Mouse (Mus musculus) lung, postnatal 0 days (tissue): Measurements from ENCODE around the gene Ms4a12. TPM values are rescaled to one million over a fixed set of nuclear protein-coding genes. Genes with fewer than 3 reads are reported as not detected.
A peak's percentile ranks its signal among the peaks of the same experiment; 100 is the strongest.

Experiments used
- ATAC-seq: fragments of 200-750 bp; cut with Nextera tagmentation; 2 replicates; pipeline ENCODE4 v1.8.0; 2017; ENCODE audit warnings: moderate library complexity
- DNase-seq: peaks from one replicate; pipeline ENCODE4 v3.0.0-alpha.2; 2016; ENCODE audit warnings: low spot score
- H3K27ac ChIP-seq: fragments of 300-500 bp; sonication (generic); 2 replicates; pipeline ENCODE4 v1.5.1; 2014; ENCODE audit warnings: antibody characterized with exemption, mild to moderate bottlenecking, low read length, mixed read lengths
- H3K27me3 ChIP-seq: fragments of 300-500 bp; sonication (generic); replicated peaks from 2 replicates; pipeline ENCODE4 v1.6.1; 2014; ENCODE audit warnings: low read length, mixed read lengths; ENCODE audit not compliant: insufficient read depth
- H3K36me3 ChIP-seq: fragments of 300-500 bp; sonication (generic); 2 replicates; pipeline ENCODE4 v1.6.1; 2014; ENCODE audit warnings: low read length, mixed read lengths; ENCODE audit not compliant: insufficient read depth
- H3K4me1 ChIP-seq: fragments of 300-500 bp; sonication (generic); 2 replicates; pipeline ENCODE4 v1.6.1; 2014; ENCODE audit warnings: antibody characterized with exemption, low read depth, low read length, mixed read lengths; ENCODE audit not compliant: insufficient read depth
- H3K4me2 ChIP-seq: fragments of 300-500 bp; sonication (generic); replicated peaks from 2 replicates; pipeline ENCODE4 v1.6.1; 2014; ENCODE audit warnings: low read depth, mild to moderate bottlenecking, low read length, moderate library complexity, mixed read lengths
- H3K4me3 ChIP-seq: fragments of 300-500 bp; sonication (generic); 2 replicates; pipeline ENCODE4 v1.5.1; 2014; ENCODE audit warnings: low read depth, low read length
- H3K9ac ChIP-seq: fragments of 300-500 bp; sonication (generic); replicated peaks from 2 replicates; pipeline ENCODE4 v1.6.1; 2014; ENCODE audit warnings: low read depth, mild to moderate bottlenecking
- H3K9me3 ChIP-seq: fragments of 300-500 bp; sonication (generic); 2 replicates; pipeline ENCODE4 v1.6.1; 2016; ENCODE audit warnings: low read length, mixed read lengths
- CTCF ChIP-seq: IDR thresholded peaks from 2 replicates; pipeline ENCODE4 v1.5.1; 2016; ENCODE audit warnings: antibody characterized with exemption, mild to moderate bottlenecking
- EP300 ChIP-seq: IDR thresholded peaks from 2 replicates; pipeline ENCODE4 v1.6.1; 2016; ENCODE audit warnings: antibody characterized with exemption, mild to moderate bottlenecking, control low read depth
- WGBS: fragments of 180-500 bp; shearing (Covaris S2); extraction: QIAGEN DNeasy Blood & Tissue Kit; methylation state at CpG from one replicate; pipeline ENCODE4 v1.1.7; 2014; 5-methylcytosine and 5-hydroxymethylcytosine counted together
- polyA plus RNA-seq: library from polyadenylated mRNA; unstranded; fragments of >200 nt; fragmentation: Nextera tagmentation; extraction: Ambion mirVana; gene quantifications from 2 replicates; pipeline ENCODE4 v1.2.1, GENCODE M21; 2015

Ms4a12 gene
- polyA plus RNA-seq, 1 experiment from 2014 or later = not detected

GRCm38 (mm10) chr19:11234921-11235735 lies 2.9 kb upstream of the Ms4a12 start:
- no peak for ATAC-seq
- no peak overlapping the region for H3K4me3 ChIP-seq

GRCm38 (mm10) chr19:11234244-11234643 lies 2.0 kb upstream of the Ms4a12 start:
- Histone ChIP-seq H3K4me3 (no peak overlapping the region), H3K4me1 (no peaks in the 10 kb centered on the region), H3K4me2 (no peak overlapping the region), H3K9me3 (no peaks in the 10 kb centered on the region), H3K27ac (no peak overlapping the region), H3K36me3 (no peaks in the 10 kb centered on the region), H3K9ac (no peak overlapping the region), H3K27me3 (no peaks in the 10 kb centered on the region)
- TF ChIP-seq CTCF (no peak), EP300 (no peak)
- 67% methylated on average over 5 of the region's 5 CpGs for WGBS
- ATAC-seq (no peak), DNase-seq (no peak)

More at GRCm38 (mm10) chr19:11234921-11235735, 2.9 kb upstream of the Ms4a12 start:
- TF ChIP-seq EP300 (no peak), CTCF (no peak)
- no peak overlapping the region for H3K4me2 ChIP-seq
- whole genome bisulfite sequencing = 48% methylated on average over 5 of the region's 5 CpGs
- no peak overlapping the region for H3K27ac ChIP-seq
- no peaks in the 10 kb centered on the region for H3K4me1 ChIP-seq
- H3K9ac ChIP-seq = no peak overlapping the region
- no peaks in the 10 kb centered on the region for H3K9me3 ChIP-seq
- no peaks in the 10 kb centered on the region for H3K27me3 ChIP-seq
- no peaks in the 10 kb centered on the region for H3K36me3 ChIP-seq
- DNase-seq = no peak

- DNase-seq = no peak
- no peak within 1 kb of the TSS for H3K27ac ChIP-seq
- no peak within 1 kb of the TSS for H3K9ac ChIP-seq
- H3K36me3 ChIP-seq = no peaks in the 10 kb centered on the region
- no peak for ATAC-seq
- H3K9me3 ChIP-seq = no peaks in the 10 kb centered on the region
- no peak within 1 kb of the TSS for H3K4me2 ChIP-seq
- TF ChIP-seq EP300 = no peak
- TF ChIP-seq CTCF = no peak
- 61% methylated on average over 12 of the region's 12 CpGs for WGBS
- no peak within 1 kb of the TSS for H3K4me3 ChIP-seq
- H3K4me1 ChIP-seq = no peaks in the 10 kb centered on the region
- H3K27me3 ChIP-seq = no peaks in the 10 kb centered on the region
Observed at GRCm38 (mm10) chr19:11196546-11196945, 35.7 kb downstream of the Ms4a12 start, which contains the start of gene Ms4a13. TSS of gene Ms4a13 (minus strand) at chr19:11196737.

DNA sequence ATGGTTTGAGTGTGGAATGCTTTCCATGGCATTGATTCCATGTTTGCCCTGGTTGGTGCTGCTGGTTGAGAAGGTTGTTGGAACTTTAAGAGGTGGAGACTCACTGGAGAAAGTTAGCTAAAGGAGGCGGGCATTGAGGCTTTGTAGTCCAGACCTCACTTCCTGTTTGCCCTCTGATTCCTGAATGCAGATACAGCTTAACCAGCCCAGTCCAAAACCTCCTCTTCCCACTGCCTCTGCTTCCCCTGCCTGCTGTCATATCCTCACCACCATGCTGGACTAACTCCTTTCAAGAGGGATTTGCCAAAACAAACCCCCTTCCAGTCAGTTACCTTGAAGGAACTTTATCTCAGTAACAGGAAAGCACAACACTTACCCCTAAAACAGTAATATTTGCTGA lies 39.7 kb downstream of the Ms4a12 start:
- Histone ChIP-seq H3K4me2 (no peak overlapping the region), H3K36me3 (no peaks in the 10 kb centered on the region), H3K4me3 (no peak overlapping the region), H3K9ac (no peak overlapping the region), H3K9me3 (no peaks in the 10 kb centered on the region), H3K27me3 (no peaks in the 10 kb centered on the region), H3K4me1 (no peaks in the 10 kb centered on the region), H3K27ac (no peak overlapping the region)
- ATAC-seq = no peak
- DNase-seq = no peak
- TF ChIP-seq CTCF (no peak), EP300 (no peak)
- WGBS = 36% methylated on average over 1 of the region's 1 CpGs

DNA sequence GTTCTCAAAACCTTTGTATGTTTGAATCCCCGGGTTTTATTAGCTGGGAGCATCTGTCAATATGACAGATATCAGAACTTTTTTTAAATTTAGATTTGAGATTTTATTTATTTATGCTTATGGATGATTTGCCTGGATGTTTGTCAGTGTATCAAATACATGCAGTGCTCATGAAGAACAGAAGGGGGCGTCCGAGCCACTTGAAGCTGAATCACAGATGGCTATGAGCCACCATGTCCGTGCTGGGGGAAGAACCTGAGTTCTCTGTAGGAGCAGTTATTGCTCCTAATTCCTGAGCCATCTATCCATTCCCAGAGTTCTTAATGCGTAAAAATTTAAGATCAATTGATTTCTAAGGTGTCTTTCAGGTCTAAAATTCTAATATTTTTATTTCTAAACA lies 48.1 kb downstream of the Ms4a12 start:
- no peak overlapping the region for H3K4me3 ChIP-seq
- no peak overlapping the region for H3K9ac ChIP-seq
- WGBS = 20% methylated on average over 5 of the region's 5 CpGs
- TF ChIP-seq CTCF (peak; percentile 31; the same call in 1 of the 2 replicates), EP300 (no peak)
- DNase-seq (no peak), ATAC-seq (no peak)
- no peak overlapping the region for H3K27ac ChIP-seq
- H3K4me1 ChIP-seq = no peaks in the 10 kb centered on the region
- no peaks in the 10 kb centered on the region for H3K36me3 ChIP-seq
- no peaks in the 10 kb centered on the region for H3K27me3 ChIP-seq
- no peak overlapping the region for H3K4me2 ChIP-seq
- H3K9me3 ChIP-seq = no peaks in the 10 kb centered on the region

- TF ChIP-seq EP300 (no peak), CTCF (no peak)
- Histone ChIP-seq H3K27me3 (no peaks in the 10 kb centered on the region), H3K27ac (no peak overlapping the region), H3K36me3 (no peaks in the 10 kb centered on the region), H3K9me3 (no peaks in the 10 kb centered on the region), H3K4me1 (no peaks in the 10 kb centered on the region), H3K4me3 (no peak overlapping the region), H3K4me2 (no peak overlapping the region), H3K9ac (no peak overlapping the region)
- 52% methylated on average over 2 of the region's 2 CpGs for WGBS
- ATAC-seq (no peak), DNase-seq (no peak)
Observed at GRCm38 (mm10) chr19:11177464-11177863, 54.8 kb downstream of the Ms4a12 start.
